Mouse (Mus musculus): ENCODE results near the gene Fam196b. TPM values are rescaled to one million over a fixed set of nuclear protein-coding genes. Genes with fewer than 3 reads are reported as not detected.

The Fam196b gene
- polyA plus RNA-seq, 1 experiment from 2014 or later = 0.33 TPM

DNA sequence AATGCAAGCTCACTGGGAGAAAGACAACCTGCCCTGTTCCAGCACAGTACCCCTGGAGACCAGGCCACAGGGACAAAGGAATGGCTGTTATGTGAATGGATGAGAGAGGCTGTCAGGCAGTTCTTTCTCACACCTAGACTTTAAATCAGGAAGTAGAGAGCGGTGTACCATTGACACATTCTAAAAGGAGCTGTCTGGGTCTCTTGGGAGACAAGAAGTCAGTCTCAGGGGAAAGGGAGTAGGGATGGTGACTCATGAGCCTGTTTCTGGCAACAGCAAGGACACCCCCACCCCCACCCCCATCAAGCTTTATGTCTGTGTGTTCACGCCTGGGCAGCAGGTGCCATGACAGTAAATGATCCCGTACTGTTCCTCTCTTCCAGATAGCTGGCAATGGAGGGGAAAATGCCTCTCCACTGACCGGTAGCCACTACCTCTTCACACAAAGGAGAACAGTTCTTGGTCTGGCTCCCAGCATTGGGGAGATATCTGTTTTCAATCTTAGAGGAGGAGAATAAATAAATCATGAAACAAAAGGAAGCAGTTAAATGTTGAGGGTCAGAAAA, 29.2 kb downstream of the Fam196b start:
- Histone ChIP-seq H3K27me3 (ENCODE audit: low read depth, poor library complexity, severe bottlenecking) (0 out of 2 replicates have a peak, but pooled peaks cover 6% of the 10 kb centered on the region), H3K9me3 (replicated peaks) (no peaks in the 10 kb centered on the region), H3K4me3 (no peak overlapping the region), H3K4me1 (peaks cover 9% of the 10 kb centered on the region), H3K27ac (replicated peaks) (no peak overlapping the region), H3K36me3 (no peaks in the 10 kb centered on the region)
- WGBS = 88% methylated on average over 4 of the region's 4 CpGs
- DNase-seq (ENCODE audit: low spot score) = no peak

DNA sequence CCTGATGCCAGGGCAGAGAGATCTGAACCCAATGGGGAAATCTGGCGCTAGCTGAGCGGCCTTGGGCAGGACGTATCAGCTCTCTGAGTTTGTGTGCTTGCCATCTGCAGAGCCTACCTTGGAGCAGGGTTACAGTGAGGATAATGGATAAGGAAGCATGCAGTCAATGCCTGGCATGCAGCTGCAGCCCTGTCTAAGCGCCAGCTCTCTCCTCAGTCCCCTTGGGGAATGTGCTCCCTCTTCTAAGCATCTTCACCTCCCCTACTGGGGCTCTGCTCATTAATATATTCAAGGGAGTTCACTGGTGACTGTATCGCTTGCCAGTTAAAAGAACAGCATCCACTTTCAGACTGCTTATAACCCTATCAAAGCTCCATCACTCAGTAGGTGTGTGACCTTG, 29.7 kb downstream of the Fam196b start:
- peaks cover 9% of the 10 kb centered on the region for H3K4me1 ChIP-seq
- H3K4me3 ChIP-seq = no peak overlapping the region
- WGBS = 73% methylated on average over 5 of the region's 5 CpGs

DNA sequence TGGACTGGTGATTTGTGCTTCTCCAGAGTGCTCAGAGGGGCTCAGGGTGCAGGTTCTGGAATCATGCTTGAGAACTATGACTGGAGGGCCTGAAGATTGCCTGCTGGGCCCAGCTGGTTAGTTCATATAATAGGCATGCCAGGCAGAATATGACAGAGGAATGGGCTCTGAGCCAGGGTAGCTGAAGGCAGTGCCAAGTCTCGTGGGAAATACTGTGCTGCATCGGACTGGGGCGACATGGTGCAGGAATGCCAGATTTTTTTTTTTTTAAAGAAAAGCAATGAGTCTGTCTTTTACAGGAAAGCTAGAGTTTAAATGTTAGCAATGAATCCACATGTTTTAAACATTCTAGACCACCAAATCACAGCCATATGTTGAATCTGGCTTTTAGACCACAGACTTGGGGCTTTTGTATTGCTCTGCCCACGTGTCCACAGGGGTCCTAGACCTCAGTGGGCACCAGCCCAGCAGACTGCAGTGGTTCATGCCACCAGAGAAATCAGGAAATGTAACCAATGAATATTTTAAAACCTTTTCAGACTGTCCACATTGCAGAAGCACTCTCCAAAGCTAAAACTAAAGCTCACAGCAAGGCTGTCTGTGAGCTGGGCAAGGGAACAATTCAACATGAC, 33.8 kb downstream of the Fam196b start:
- WGBS = 87% methylated on average over 4 of the region's 4 CpGs
- DNase-seq (ENCODE audit: low spot score) = no peak
- Histone ChIP-seq H3K36me3 (no peaks in the 10 kb centered on the region), H3K9me3 (replicated peaks) (no peaks in the 10 kb centered on the region), H3K4me1 (peaks cover 8% of the 10 kb centered on the region), H3K27me3 (ENCODE audit: low read depth, poor library complexity, severe bottlenecking) (peaks cover 24% of the 10 kb centered on the region), H3K4me3 (no peak overlapping the region), H3K27ac (replicated peaks) (no peak overlapping the region)

More for the DNA sequence above, 29.7 kb downstream of the Fam196b start:
- Histone ChIP-seq H3K27ac (replicated peaks) (no peak overlapping the region), H3K36me3 (no peaks in the 10 kb centered on the region), H3K27me3 (ENCODE audit: low read depth, poor library complexity, severe bottlenecking) (0 out of 2 replicates have a peak, but pooled peaks cover 9% of the 10 kb centered on the region), H3K9me3 (replicated peaks) (no peaks in the 10 kb centered on the region)
- DNase-seq (ENCODE audit: low spot score) = no peak

DNA sequence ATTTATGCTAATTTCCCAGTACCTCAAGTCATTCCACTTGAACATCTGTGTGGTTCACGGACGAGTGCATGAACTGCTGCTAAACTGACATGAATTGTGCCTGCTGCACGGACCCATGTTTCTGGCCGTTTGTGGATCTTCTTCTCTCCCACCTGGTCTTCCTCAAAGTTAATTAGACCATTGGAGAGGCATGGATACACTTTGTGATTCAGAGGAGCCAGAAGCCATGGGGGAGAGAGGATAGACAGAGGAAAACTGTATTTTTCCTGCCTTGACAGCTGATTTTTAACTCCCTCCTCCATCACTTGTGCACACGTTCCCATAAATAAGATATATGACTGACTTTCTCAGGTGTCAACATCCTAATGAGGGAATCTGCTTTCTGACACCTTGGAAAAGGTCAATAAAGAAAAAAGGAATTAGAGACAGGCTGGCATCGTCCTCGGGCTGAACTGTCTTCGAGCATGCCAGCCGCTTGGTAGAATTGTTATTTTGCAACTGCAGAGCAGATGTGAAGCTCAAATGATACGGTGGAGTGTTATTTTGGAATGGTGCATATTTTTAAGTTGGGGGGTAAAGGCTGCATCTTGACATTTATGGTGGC, 34.9 kb downstream of the Fam196b start:
- Histone ChIP-seq H3K27ac (replicated peaks) (no peak overlapping the region), H3K36me3 (no peaks in the 10 kb centered on the region), H3K4me3 (no peak overlapping the region), H3K27me3 (ENCODE audit: low read depth, poor library complexity, severe bottlenecking) (peaks cover 33% of the 10 kb centered on the region), H3K9me3 (replicated peaks) (no peaks in the 10 kb centered on the region), H3K4me1 (peaks cover 8% of the 10 kb centered on the region)
- WGBS = 91% methylated on average over 10 of the region's 10 CpGs
- no peak for DNase-seq (ENCODE audit: low spot score)

DNA sequence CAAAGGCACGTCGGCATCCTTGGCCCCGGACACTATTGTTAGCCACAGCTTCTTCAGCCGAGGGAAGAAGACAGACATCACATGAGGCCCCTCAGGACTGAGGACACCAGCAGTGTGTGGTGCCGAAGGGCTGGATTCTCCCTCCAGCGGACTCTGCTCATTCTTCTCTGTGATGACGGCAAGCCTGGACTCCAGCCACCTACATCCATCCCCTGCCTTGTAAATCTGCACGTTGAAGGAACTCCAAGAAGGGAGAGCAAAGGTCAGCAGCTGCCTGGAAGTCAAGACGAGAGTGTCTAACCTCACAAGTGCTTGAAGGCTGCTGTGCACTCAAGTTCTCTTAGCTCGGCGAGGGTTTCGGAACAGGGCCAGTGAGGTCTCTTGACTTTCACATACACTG, 40.8 kb downstream of the Fam196b start:
- Histone ChIP-seq H3K27me3 (ENCODE audit: low read depth, poor library complexity, severe bottlenecking) (peaks cover 13% of the 10 kb centered on the region), H3K9me3 (replicated peaks) (no peaks in the 10 kb centered on the region), H3K27ac (replicated peaks) (no peak overlapping the region; the same call in 1 of the 2 replicates), H3K36me3 (no peaks in the 10 kb centered on the region), H3K4me3 (no peak overlapping the region), H3K4me1 (peaks cover 19% of the 10 kb centered on the region)
- WGBS = 78% methylated on average over 12 of the region's 12 CpGs
- no peak for DNase-seq (ENCODE audit: low spot score)

DNA sequence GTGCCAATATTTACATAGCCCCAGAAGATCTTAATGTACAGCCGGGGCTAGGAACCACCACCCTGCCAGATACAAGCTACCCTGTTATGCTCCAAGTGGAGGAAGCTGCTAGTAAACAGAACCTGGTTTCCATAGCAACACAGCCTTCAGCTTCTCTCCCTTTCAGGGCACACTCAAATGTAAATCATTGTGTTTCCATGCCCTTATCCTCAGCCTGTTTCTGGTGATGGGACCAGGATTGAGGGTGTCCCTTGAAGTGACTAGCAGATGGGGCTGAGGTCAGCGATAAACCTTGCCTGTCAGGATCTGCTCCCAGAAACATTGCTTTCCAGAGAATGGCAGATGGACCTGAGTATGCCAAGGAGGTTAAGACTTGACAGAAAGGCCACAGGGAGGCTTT, 41.5 kb downstream of the Fam196b start:
- no peak for DNase-seq (ENCODE audit: low spot score)
- no peaks in the 10 kb centered on the region for H3K9me3 ChIP-seq (replicated peaks)
- no peak overlapping the region for H3K27ac ChIP-seq (replicated peaks)
- H3K27me3 ChIP-seq (ENCODE audit: low read depth, poor library complexity, severe bottlenecking) = peaks cover 9% of the 10 kb centered on the region; the same call in 1 of the 2 replicates
- H3K36me3 ChIP-seq = no peaks in the 10 kb centered on the region
- peaks cover 18% of the 10 kb centered on the region for H3K4me1 ChIP-seq
- 64% methylated on average over 2 of the region's 2 CpGs for WGBS
- no peak overlapping the region for H3K4me3 ChIP-seq

DNA sequence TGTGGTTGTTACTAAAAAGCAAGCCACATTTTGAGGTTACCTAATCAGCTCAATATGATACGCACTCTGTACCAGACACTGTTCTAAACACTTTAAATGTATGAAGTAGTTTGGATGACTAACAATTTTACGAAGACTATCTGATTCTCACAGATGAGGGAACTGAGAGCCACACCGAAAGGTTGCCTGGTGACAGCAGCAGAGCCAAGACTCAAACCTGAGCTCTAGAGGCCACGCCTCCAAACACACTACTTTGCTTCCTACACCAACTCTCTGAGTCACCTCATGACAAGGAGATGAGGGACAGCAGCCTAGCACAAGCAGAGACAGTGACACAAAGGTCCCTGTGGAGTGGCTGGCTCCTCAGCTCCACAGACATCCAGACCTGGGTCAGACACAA, 57.6 kb downstream of the Fam196b start:
- Histone ChIP-seq H3K4me3 (no peak overlapping the region), H3K36me3 (no peaks in the 10 kb centered on the region), H3K27ac (replicated peaks) (no peak overlapping the region), H3K4me1 (peaks cover 12% of the 10 kb centered on the region), H3K9me3 (replicated peaks) (no peaks in the 10 kb centered on the region), H3K27me3 (ENCODE audit: low read depth, poor library complexity, severe bottlenecking) (no peaks in the 10 kb centered on the region)
- WGBS = 91% methylated on average over 4 of the region's 4 CpGs
- DNase-seq (ENCODE audit: low spot score) = no peak

DNA sequence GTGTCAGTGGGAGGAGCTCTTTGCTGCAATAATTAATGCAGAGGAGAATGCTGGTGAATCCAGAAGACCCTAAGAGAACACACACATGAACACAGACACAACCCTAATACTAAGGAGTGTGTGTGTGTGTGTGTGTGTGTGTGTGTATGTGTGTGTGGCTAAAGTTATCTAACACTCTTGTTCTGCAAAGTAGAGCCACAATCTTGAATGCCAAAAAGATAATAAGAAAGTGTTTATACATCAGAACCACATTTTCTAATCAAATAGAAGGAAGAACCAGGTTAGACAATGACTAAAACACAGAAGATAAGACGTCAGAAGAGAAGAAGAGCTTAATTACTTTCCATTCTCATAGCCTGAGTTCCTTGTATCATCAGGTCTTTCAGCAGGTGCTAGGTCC, 60.9 kb downstream of the Fam196b start:
- no peaks in the 10 kb centered on the region for H3K9me3 ChIP-seq (replicated peaks)
- DNase-seq (ENCODE audit: low spot score) = no peak
- no peaks in the 10 kb centered on the region for H3K36me3 ChIP-seq
- no peaks in the 10 kb centered on the region for H3K27me3 ChIP-seq (ENCODE audit: low read depth, poor library complexity, severe bottlenecking)
- no peak overlapping the region for H3K27ac ChIP-seq (replicated peaks)
- H3K4me1 ChIP-seq = peaks cover 3% of the 10 kb centered on the region
- 82% methylated on average over 1 of the region's 1 CpGs for WGBS
- no peak overlapping the region for H3K4me3 ChIP-seq

DNA sequence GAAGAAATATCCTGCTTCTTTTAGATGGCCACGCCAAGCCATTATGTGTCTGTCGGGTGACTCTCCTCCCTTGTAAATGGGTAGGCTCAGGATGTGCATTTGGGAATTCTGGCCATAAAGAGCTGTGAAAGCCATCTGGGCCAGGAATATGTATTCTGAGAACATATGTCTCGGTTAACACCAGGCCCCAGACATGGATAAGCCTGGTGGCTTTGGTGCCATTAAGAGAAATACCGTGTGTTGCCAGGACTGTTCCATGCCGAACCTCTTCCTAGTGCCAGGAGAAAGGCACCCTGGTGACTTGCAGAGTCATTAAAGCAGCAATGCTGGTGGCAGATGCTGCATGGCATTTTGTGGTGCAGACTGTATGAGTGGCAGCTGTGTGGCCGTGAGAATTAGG, 63.0 kb downstream of the Fam196b start:
- Histone ChIP-seq H3K4me3 (no peak overlapping the region), H3K9me3 (replicated peaks) (no peaks in the 10 kb centered on the region), H3K27me3 (ENCODE audit: low read depth, poor library complexity, severe bottlenecking) (no peaks in the 10 kb centered on the region), H3K36me3 (no peaks in the 10 kb centered on the region), H3K27ac (replicated peaks) (no peak overlapping the region), H3K4me1 (no peaks in the 10 kb centered on the region)
- DNase-seq (ENCODE audit: low spot score) = no peak
- 86% methylated on average over 6 of the region's 6 CpGs for WGBS

DNA sequence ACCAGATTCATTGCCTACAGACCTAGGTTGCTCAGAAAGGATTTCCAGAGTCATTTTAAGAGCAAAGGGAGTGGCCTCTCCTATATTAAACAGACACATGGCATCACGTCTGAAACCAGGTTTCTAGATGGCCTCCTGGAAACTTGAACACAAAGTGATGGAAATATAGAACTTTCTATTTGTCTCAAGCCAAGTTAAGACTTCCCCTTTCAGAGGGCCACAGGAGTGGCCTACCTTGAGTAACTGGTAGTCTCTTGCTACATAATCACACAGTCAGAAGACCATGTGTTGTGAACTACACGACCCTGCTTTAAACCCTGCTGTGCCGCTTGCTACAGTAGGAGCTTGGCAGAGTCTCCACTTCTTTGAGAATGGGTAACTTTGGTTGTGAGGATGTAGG, 68.9 kb downstream of the Fam196b start:
- DNase-seq (ENCODE audit: low spot score) = no peak
- Histone ChIP-seq H3K27me3 (ENCODE audit: low read depth, poor library complexity, severe bottlenecking) (no peaks in the 10 kb centered on the region), H3K27ac (replicated peaks) (no peak overlapping the region), H3K4me1 (no peaks in the 10 kb centered on the region), H3K36me3 (no peaks in the 10 kb centered on the region), H3K9me3 (replicated peaks) (no peaks in the 10 kb centered on the region), H3K4me3 (no peak overlapping the region)
- WGBS = 92% methylated on average over 3 of the region's 3 CpGs

DNA sequence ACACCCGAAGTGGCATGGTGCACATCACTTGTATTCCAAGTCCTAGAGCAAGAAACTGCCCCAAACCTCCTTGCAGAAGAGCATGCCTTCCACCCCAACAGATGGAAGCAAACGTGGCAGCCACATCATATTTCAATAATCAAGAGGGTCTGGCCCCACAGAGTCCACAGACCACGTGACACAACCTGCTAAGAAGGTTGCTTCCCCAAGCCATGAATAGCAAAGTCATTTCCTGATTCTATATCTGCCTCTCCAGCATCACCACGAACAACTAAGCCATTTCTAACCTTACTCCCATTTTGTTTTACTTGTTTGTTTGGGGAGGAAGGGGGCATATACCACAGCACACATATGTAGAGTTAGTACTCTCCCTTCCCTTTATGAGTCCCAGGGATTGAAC, 69.6 kb downstream of the Fam196b start:
- Histone ChIP-seq H3K27me3 (ENCODE audit: low read depth, poor library complexity, severe bottlenecking) (no peaks in the 10 kb centered on the region), H3K9me3 (replicated peaks) (no peaks in the 10 kb centered on the region), H3K4me1 (no peaks in the 10 kb centered on the region), H3K27ac (replicated peaks) (no peak overlapping the region), H3K36me3 (no peaks in the 10 kb centered on the region), H3K4me3 (no peak overlapping the region)
- no peak for DNase-seq (ENCODE audit: low spot score)
- WGBS = 84% methylated on average over 4 of the region's 4 CpGs

DNA sequence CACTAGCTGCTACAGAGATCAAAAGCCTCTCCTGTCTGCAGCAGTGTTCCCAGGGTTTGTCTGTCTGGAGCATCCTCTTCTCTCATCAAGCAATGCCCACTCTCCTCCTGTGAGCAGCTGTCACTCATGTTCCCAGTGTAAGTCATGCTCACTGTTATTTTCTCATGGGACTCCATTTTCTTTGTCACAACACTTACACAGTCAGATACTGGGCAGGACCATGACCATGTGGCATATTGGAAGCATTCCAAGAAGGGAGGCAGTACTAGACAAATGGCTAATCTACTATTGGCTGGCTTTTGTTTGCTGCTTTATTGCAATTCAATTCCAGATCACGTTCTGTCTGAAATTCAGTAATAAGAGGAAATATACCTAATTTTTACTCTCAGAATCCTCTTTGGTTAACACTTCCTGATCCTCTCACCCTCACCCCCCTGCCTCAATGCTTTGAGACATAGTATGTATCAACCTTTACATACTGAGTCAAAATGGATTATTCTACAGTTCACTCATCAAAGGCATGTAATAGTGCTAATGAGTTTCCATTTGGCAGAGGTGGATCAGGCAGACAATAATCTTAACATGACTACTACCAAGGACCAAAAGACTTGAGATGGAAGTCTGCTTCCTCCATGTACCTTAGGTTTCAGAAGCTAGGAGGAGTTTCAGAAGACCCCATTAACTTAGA, 70.5 kb downstream of the Fam196b start:
- Histone ChIP-seq H3K36me3 (no peaks in the 10 kb centered on the region), H3K27ac (replicated peaks) (no peak overlapping the region), H3K9me3 (replicated peaks) (no peaks in the 10 kb centered on the region), H3K4me3 (no peak overlapping the region), H3K27me3 (ENCODE audit: low read depth, poor library complexity, severe bottlenecking) (no peaks in the 10 kb centered on the region), H3K4me1 (no peaks in the 10 kb centered on the region)
- WGBS = 91% methylated on average over 1 of the region's 1 CpGs
- DNase-seq (ENCODE audit: low spot score) = no peak
